Mouse (Mus musculus) right cerebral cortex, adult 2 months (tissue): ENCODE measurements around the gene Ggta1.

Experiments
- DNase-seq, 2 experiments: peaks; one replicate each; pipeline ENCODE4 v3.0.0; 2021 to 2022; ENCODE audit warnings: low spot score in 2 of 2

Gene Ggta1

GRCm38 (mm10) chr2:35406611-35407010 is 56.4 kb downstream of the Ggta1 start:
- no peak for DNase-seq

- no peak for DNase-seq
Observed at GRCm38 (mm10) chr2:35402391-35402790, 60.6 kb downstream of the Ggta1 start.

GRCm38 (mm10) chr2:35400739-35401138 is 62.3 kb downstream of the Ggta1 start:
- no peak for DNase-seq

GRCm38 (mm10) chr2:35398184-35398828 is 64.7 kb downstream of the Ggta1 start:
- no peak for DNase-seq

- peak; percentile 81 to 84 for DNase-seq
Observed at GRCm38 (mm10) chr2:35397590-35398173, 65.3 kb downstream of the Ggta1 start.

DNA sequence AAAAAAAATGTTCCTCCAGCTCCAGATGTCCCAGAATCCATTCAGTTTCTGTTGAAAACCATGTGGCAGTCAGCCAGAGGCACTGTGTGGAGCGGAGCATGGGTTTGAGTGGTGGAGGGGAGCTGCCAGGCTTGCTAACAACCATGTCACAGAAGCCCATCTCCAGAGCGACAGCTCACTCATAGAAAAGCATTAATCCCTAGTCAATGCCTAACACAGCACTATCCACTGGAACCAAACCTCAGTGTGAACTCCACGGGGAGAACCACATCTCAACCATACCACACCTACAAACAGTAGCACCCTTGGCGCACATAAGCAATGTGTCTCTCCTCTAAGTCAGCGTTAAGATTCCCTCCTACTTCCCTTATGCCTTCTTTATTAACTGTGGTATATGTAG is 65.9 kb downstream of the Ggta1 start, which contains the start of gene 4930402F06Rik:
Gene 4930402F06Rik, minus strand, starts transcription at position 80 of the 400 bp plus-strand sequence.
- peak; percentile 34 to 50 for DNase-seq

GRCm38 (mm10) chr2:35385441-35385871 is 77.6 kb downstream of the Ggta1 start:
- no peak for DNase-seq

- DNase-seq = no peak
Observed at GRCm38 (mm10) chr2:35379306-35379705, 83.7 kb downstream of the Ggta1 start.

DNA sequence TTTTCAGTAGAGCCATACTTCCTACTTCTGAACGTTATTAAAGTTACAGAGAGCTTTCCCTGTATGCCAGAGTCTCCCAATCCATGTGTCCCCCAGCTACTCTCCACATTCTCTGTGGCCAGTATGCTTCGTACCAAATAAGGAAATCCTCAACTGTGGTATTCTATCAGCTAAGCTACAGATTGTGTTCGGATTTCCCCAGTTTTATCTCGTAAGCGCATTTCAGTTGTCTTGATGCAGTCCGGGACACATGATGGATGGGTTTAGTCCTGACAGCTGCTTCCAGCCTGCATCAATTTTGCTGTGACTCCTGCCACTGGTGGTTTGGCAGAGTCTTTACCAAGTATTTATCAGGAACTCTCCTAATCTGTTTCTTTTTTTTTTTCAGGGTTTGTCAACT is 85.4 kb downstream of the Ggta1 start:
- no peak for DNase-seq

DNA sequence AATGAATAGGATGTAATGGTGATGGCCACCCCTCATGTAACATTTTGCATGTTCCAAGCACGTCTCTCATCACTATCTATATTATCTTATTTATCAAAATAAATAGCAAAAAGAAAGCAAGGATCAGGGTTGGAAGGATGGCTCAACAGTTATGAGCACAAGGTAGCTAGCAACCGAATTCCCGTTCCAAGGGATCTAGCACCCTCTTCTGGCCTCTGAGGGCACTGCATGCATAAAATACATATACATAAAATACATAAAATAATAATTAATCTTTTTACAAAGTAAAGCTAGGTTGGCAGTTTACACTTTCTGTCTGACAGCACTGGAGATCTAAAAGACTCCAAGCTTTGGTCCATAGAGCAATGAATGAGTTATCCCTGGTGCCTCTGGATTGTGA is 90.0 kb downstream of the Ggta1 start:
- no peak for DNase-seq

DNA sequence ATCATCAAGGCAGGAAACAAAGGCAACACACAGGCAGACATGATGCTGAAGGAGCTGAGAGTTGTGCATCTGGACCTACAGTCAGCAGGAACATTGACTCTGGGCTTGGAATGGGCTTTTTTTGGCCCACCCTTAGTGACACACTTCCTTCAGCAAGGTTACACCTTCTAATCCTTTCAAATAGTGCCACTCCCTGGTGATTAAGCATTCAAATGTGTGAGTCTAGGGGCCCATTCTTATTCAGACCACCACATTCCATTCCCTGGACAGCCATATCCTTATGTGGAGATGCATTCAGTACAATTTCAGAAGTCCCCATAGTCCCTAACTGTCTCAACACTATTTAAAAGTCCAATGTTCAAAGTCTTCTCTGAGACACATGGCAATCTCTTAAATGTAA is 92.3 kb downstream of the Ggta1 start:
- DNase-seq = no peak

DNA sequence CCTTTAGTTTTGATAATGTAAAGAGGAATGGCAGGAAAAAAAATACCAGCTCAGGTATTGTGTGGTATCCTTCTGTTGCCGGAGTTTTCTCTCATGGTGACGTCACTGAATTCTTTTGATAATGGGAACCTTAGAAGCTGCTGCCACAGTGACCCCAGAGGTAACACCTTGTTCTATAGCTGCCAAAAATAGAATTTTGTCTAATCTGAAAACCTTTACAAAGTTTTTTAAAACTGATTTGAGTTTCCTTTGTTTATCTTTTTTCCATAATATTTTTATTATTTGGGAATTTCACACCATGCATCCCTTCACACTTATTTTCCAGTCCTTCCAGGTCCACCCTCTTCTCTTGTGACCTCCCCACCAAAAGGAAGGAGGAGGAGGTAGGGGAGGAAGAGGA is 95.4 kb downstream of the Ggta1 start, which contains the start of gene 4930568D16Rik:
Gene 4930568D16Rik, minus strand, starts transcription at position 101 of the 400 bp plus-strand sequence.
- DNase-seq = no peak
